Mouse (Mus musculus): ENCODE measurements at regions not wholly inside any gene's neighbourhood (a gene's known extent, or its start where the extent isn't known, plus 50 kb on each side); places are given as distances from the start of the nearest gene placed in this dataset.

DNA sequence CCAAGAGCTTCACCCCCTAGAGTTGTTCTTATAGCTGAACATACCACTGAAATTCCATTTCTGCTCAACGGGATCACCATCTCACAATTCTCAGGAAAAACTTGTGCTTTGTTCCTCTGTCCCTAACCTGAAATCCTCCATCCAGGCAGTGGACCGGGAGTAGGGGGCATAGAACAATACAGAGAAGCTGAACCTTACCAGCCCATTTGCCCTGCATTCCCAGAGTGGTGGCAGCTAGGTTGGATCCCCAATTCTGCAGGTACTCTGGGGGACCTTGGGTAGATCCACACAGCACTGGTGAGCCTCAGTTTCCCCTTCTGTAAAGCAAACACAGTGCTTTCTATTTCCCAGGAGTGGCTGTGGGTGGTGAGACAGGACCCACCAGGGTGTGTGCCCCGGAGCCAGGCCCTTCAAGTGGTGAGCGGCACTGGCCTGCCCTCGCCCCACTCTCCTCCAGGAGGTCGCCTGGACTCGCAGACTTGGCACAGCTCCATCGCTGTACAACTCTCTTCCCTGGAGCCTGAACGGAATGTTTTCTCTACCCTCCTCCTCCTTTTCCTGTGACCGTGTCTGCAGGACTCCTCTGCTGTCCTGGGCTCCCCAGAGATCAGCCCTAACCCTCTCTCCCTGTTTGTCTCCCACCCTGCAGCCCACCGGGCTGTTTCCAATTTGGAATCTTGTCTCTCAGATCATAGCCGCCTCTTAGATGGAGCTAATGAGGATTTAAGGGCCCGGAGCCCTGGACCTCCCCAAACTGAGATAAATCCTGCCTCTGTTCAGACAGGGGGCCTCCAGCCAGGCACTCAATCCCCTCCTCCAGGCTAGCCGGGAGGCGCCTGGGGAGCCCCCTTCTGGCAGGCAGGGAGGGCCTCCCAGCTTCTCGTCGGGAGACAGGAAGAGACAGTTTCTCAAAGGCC, 52.3 kb upstream of the Cux1 start:
- DNase-seq (ENCODE audit: low spot score): peak; percentile 31

DNA sequence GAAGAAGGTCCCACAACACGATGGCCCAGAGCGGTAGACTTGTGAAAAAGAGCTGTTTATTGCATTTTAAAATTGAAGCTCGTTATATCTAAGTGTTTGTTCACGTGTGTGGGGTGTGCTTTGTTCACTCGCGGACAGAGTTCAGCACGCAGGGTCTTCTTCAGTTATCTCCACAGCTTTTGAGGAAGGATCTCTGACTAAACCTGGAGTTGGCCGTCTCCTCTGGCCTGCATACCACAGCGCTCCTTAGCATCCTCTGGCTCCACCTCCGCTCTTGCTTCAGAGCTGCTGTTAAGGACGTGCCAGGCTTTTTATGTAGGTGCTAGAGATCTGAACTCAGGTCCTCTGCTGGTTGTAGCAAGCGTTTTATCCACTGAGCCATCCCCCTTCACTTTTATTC, 52.9 kb upstream of the Cux1 start:
- DNase-seq (ENCODE audit: low spot score): no peak

DNA sequence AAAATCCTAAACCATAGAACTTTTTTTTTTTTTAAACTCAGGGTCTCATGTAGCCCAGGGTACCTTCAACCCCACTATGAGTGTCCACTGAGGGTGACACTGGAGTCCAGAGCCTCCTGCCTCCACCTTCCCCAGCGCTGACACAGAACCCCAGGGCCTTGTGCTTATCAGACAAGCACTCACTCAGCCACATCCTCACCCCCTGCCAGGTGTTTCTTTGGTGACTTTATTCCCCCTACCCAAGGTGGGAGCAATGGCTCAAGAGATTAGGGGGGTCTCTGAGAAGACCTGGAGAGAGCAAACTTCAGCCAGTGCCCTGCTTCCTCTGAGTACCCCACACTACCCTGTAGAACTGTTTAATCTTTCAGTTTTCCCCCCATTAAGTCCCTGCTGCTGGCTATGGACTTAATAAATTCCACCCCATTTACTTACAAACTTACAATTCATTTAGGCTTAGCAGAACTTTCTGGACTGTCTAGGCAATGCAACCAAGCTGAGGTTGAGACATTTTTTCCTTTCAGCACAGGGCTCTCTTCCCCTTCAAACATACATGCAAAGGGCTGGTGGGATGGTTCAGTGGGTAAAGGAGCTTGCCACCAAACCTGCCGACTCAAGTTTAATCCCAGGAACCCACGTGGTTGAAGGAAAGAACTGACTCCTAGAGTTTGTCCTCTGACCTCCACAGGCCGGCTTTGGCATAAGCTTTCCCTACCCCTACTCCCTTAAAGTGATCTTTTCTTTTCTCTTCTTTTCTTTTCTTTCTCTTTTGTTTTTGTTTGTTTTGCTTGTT, 54.2 kb upstream of the Cux1 start:
- DNase-seq (ENCODE audit: low spot score): no peak

DNA sequence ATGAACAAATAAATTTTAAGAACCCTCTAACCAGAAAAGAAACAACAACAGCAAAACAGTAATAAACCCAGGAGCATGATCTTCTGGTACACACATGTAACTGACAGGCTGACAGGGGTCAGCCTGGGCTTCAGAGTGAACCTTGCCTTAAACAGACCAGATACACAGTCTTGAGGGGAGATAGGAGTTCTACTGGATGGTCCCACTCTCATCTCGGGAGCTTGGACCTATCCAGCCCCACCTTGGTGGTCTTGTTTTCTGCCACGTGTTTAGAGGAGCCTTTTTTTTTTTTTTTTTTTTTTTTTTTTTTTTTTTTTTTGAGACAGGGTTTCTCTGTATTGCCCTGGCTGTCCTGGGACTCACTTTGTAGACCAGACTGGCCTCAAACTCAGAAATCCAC, 54.9 kb upstream of the Cux1 start:
- no peak for DNase-seq (ENCODE audit: low spot score)

DNA sequence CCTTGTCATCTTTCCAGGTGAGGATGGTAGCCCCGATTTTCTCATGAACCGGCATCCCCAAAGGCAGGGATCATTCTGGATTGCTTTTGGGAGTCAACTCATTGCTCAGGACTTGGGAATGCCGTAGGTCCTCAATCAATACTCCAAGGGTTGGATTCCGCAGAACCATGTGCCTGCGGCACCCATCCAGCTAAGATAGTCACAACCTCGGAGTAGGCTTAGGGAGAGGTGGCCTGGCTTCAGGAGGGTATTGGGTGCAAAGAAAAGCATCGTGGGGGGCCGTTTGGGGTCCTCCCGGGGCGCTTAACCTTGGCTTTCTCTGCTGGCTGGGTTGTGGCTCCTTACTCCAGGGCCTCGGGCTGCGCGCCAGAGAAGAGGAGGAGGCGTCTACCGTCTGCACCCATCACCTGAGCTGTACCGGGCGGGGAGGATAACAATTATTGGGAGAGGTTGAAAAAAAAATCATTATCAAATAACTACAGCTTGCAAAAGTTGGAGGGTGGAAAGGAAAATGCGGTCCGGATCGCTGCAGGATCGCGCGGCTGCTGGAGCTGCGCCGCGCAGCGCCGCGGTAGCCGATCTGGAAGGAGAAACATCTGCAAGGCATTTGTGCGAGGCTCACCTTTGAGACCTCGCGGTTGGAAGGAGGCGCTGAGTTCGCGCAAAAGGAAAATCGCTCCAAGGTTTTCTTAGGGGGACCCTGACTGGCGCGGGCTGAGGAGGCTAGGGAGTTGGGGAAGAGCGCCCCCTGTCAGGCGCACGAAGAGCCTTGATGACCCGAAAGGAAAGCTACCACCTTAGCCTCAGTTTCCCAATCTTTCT, 55.6 kb upstream of the Cux1 start:
- DNase-seq (ENCODE audit: low spot score): peak; percentile 59

DNA sequence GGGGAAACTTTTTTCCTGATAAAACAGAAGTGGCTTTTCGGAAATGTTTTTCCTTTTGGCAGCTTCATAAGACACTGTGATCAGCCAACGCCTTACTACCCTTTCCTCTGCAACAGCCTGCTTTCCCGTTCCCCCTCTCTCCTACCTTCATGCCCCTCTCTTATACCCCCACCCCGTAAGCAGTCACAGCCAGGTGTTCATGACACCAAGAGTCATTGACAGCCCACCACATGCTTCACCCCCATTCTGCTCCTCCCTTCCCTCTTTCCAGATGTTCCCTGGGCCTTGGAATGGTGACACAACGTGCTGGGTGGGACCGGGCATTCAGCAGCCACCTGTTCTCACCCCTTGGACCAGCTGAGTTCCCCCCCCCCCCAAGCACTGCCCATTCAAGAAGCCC, 56.5 kb upstream of the Cux1 start:
- DNase-seq (ENCODE audit: low spot score): no peak

DNA sequence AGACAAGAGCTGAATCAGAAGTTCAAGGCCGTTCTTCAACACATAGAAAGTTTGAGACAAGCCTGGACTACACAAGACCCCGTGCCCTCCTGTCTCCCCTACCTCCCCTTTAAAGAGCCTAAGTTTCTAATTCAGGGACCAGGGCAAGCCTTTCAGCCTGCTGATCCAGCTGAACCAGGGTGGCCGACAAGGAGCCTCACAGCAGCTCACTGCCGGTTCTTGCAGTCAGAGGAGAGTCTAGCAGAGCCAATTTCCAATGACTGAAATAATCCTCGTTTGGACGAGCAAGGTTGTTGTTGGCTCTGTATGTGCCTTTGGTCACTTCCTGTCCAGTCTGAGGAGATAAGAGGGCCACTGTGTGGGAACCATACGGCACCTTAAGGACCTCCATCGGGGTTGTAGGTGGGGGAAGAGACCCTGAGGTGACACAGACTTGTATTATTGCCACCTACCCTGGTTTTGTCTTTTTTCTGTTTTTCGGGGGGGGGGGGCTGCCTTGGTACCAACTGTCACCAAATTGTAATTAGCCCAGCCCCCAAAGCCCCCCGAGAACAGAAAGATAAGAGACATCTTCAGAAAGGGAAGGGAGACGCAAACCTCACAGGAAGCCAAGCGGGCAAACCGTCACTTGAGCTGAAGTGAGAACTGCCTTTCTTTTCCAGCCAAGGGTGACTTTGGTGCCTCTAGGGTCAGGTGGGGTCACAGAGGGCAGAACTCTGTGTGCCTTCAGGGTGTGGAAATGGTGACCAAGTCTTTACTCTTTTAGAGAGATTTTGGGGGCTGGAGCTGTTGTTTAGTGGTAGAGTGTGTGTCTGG, 58.1 kb upstream of the Cux1 start:
- DNase-seq (ENCODE audit: low spot score): no peak

DNA sequence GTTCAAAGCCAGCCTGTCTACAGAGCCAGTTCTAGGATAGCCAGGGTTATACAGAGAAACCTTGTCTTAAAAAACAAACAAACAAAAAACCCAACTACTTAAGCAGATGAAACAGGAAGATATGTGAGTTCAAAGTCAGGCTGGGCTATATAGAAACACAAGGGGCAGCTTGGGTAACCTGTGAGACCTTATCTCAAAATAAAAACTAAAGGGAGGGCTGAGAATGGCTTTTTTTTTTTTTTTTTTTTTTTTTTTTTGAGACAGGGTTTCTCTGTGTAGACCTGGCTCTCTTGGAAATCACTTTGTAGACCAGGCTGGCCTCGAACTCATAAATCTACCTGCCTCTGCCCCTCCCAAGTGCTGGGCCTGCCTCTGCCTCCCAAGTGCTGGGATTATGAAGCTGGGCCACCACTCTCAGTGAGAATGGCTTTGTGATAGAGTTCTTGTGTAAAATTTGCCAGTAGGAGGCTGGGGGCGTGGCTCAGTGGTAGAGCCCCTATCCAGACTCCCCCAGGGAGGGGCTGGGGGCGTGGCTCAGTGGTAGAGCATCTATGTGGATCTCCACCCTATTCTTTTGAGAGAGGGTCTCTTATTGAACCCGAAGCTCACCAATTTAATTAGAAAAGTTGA, 59.0 kb upstream of the Cux1 start:
- DNase-seq (ENCODE audit: low spot score): no peak

DNA sequence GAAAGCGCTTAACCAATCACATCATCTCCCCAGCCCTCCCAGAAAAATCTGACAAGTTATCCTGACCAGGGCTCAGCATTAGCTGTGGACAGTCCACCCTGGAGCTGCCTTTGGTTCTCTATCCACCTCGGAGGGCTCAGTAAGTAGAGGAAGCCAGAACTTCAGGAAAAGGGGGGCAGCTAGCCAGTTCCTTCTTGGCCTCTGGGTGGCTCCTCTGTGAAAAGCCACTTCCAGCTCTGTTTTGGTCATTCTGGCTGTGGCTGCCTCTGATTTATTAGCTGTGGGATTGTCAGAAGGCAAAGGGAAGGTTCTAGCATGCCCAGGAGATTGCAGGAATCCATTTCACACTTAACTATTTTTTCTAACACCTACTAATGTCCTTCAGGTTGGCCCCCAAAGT, 59.6 kb upstream of the Cux1 start:
- DNase-seq (ENCODE audit: low spot score): no peak

DNA sequence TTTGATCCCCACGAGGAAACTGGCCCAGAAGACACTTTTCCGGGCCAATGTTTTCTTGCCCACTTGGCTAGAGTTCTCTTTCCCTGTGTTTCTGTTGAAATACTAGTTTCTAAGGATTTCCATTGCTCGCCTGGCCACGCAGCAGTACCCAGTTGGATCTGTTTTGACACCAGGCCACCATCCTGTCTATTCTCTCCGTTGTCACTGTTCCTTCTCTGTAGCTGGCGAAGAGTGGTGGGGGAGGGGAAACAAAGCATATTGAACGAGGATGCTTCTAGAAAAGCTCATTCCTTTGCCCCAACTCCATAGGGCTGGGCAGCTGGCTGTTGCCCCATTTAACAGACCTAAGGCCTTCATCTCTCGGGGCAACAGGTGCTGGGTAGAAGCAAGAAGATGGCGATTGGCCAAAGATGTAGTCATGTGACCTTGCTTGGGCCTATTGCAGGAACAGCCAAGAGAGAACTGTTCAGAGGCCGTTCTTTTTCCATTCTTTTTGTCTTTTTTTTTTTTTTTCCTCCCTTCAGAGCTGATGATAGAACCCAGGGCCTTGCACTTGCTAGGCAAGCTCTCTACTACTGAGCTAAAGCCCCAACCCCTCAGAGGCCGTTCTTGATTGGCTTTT, 60.5 kb upstream of the Cux1 start:
- no peak for DNase-seq (ENCODE audit: low spot score)

DNA sequence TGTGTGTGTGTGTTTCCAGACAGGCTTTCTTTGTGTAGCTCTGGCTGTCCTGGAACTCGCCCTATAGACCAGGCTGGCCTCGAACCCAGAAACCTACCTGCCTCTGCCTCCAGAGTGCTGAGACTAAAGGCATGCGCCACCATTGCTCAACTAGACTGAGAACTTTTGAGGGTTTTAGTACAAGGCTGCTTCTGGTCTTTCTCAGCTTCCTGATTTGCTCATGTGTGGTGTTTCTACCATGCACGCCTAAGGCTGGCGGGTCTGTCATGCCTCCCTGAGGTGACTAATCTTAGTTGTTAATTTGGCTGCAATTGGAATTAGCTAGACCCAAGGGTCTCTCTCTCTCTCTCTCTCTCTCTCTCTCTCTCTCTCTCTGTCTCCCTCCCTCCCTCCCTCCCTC, 61.2 kb upstream of the Cux1 start:
- DNase-seq (ENCODE audit: low spot score): no peak

DNA sequence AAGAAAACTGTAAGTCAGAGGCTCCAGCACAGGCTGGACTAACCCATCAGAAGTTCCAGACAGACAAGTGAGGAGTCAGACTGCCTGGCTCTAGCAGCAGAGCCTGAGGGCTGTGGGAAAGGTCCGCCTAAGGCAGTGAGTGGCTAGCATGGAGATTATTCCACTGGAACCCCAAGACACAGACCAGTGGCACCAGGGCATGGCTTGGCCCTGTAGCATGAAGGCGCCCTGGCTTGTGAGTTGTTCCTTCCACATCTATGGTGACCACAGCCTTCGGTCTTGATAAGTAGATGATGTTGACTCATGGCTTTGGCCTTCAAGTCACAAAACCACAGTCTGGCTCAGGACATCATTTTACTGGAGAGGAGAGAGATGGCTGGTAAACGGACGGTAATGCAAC, 60.7 kb upstream of the Myl10 start:
- no peak for DNase-seq (ENCODE audit: low spot score)

DNA sequence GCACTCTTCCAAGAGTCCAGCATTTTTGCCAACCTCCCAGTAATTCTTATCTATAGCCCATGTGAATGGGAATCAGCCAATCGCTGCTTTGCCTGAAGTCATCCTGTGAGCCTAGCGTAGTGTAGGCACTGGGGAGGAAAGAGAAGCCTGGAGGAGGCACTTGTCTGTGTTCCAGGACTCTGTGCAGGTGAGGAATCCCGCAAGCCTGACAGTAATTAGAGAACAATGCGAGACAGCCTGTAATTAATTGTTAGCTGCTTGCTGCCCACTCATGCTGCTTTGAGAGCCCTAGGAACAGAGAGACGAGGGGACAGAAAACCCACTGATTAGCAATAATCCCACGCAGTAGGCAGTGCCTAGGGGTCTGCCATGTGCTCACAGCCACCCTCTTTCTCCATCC, 59.0 kb upstream of the Myl10 start:
- no peak for DNase-seq (ENCODE audit: low spot score)

DNA sequence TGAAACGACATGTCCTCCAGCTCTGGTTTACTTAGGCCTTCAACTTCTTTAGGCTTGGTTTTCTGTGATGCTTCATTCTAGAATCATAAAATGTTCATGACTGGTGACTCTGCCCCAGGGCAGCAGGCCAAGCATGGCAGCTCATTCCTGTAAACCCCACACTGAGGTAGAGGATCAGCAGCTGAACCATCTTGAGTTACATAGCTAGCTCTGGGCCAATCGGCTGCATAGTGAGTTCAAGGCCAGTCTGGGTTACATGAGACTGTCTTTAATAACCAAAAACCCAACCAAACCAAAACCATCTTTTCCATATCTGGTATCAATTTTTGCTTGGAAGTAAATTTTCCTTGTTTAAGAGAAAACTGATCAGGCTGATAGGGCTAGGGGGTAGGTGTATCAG, 57.8 kb upstream of the Myl10 start:
- no peak for DNase-seq (ENCODE audit: low spot score)

DNA sequence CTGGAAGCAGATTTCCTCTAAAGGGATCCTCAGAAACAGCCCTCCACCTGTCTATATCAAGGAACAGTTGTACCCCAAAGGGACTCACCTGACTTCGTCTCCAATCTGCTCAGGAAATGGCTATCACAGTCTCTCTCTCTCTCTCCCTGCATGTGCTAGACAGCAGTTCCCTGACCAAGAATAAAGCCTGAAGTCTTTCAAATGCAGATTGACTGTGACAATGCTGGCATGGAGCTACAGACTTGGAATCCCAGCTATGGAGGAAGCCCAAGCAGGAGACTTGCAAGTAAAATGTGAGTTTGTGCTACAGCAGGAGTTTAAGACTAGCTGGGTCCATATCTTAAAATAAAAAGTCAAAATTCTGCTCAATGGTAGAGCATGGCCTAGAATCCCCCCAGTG, 56.5 kb upstream of the Myl10 start:
- no peak for DNase-seq (ENCODE audit: low spot score)

DNA sequence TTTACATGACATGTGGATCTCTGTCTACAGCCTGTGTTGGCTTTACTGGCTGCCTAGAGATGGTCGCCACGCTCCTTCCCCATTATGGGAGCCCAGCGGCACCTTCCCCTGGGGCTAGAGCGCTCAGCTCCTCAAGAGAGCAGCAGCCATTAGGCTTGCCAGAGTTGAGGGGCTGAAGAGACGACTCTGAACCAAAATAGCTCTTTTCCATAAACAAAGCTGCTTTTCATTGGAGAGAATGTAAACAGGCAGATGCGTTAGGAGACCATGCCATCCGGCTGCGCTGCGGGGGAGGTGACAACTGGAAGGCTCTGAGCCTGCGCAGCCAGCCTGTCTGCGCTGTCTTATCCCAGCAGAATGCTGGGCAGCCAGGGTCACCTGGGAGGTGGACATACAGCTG, 55.1 kb upstream of the Myl10 start:
- no peak for DNase-seq (ENCODE audit: low spot score)

DNA sequence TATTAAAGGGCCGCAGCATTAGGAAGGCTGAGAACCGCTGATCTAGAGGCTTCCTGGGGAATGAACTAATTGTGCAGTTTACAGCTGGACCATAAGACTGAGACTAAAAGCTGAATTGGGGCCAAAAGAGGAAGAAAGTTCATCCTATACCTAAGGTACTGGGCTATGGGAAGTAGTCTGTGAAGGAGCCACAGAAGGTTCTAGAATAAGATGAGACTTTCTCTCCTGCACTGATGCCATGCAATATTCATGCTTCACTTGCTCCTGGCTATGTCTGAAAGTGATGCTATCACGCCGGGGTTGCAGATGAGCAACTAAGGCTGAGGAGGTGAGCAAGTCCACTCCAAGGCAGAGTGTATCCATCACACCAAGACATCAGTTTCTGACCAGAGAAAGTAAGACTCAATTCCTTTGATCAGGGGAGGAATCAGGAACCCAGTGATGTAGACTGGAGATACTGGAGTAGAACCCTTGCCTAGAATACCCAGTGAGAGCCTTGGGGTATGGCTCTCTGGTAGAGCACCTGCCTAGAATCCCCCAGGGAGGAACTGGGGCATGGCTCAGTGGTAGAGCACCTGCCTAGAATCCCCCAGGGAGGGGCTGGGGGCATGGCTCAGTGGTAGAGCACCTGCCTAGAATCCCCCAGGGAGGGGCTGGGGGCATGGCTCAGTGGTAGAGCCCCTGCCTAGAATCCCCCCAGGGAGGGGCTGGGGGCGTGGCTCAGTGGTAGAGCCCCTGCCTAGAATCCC, 51.9 kb upstream of the Myl10 start:
- DNase-seq (ENCODE audit: low spot score): no peak

DNA sequence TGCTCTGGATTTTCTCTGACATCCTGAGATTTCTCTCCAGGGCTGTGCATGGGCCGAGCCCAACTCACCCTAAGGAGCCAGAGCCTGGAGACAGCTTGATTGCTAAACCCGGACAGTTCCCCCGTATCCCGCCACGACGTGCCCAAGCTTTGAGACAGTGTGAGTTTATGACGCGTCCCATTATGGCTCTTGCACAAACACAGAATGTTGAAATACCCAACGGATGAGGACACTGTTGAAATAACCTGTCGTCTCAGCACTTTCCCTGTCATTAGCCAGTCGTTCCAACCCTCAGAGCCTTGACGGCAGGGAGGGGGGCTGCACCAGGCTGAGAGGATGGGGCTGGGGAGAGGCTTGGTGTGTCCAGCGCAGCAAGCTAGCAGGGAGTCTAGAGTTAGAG, 50.7 kb upstream of the Myl10 start:
- no peak for DNase-seq (ENCODE audit: low spot score)

Data from urinary bladder, adult 2 months (tissue).